21 mouse cellular contexts compared by ENCODE assay signal in the genomic region with DNA sequence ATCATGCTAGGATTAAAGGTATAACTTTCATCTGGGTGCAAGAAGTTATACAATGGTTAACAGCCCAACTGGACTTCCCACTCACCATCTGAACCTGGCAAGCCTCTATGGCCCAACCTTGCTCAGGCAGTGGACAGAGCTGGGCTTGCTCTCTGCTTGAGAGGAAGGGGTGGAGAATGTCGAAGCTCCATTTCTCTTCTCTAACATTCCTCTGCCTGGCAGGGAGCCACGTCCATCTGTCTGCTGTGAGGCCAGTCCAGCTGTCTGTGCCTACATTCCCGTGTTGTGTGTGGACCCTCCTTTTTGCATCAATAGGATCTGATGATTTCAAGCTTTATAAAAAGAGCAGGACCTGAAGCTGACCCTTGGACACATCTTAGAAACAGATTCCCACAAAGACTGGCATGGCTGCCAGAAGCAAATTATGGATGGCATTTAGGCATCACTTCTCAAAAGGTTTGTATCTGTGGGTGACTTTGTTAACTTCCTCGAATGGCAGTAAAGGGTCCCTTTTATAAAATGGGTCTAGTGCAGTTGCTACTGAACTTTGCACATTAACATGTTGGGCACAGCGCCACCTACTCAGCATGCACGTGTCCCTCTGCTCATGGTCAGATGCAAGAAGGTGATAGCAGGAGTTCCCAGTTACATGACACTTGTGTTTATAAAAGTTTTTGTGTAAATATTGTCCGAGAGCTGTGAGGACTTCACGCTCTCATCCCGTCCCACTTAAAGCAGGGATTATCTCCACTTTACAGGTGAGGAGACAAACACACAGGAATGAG. TPM values are rescaled to one million over a fixed set of nuclear protein-coding genes. Genes with fewer than 3 reads are reported as not detected.
DNase-seq lines count a peak whose midpoint lies in the region; ATAC-seq lines count a peak whose summit lies in the region.
"Had no signal": no experiment of that assay in that cellular context is flagged by ENCODE, and none has a peak within 500 bp of the region (broad histone marks: within the 10 kb centered on the region; RNA-seq: fewer than 3 reads in every experiment).

No protein-coding gene starts in this region.

- H3K27me3 ChIP-seq in kidney, embryonic 15.5 days = no peaks in the 10 kb centered on the region
- H3K27me3 ChIP-seq: megakaryocyte, embryonic 14.5 days had no signal

- H3K4me2 ChIP-seq in kidney, embryonic 15.5 days = no peak overlapping the region
- H3K4me2 ChIP-seq: embryonic facial prominence, embryonic 13.5 days had no signal

- no peaks in the 10 kb centered on the region for H3K36me3 ChIP-seq in kidney, embryonic 15.5 days
- H3K36me3 ChIP-seq: embryonic facial prominence, embryonic 13.5 days; heart, embryonic 10.5 days had no signal

- no peak overlapping the region for H3K27ac ChIP-seq in kidney, embryonic 15.5 days
- H3K27ac ChIP-seq: embryonic facial prominence, embryonic 13.5 days; gastrocnemius, adult 2 months; heart, embryonic 10.5 days had no signal

- H3K4me1 ChIP-seq in kidney, embryonic 15.5 days = 0 out of 2 replicates have a peak, but pooled peaks cover 10% of the 10 kb centered on the region
- H3K4me1 ChIP-seq: megakaryocyte, embryonic 14.5 days had no signal

- DNase-seq in cerebellum, postnatal 10 days = peak; percentile 45 to 61
- DNase-seq in cerebellum, adult 11 months = no peak
- peak; percentile 31 for DNase-seq in kidney, adult 9 months
- peak; percentile 27 for DNase-seq in retina, postnatal 1 day
- no peak for DNase-seq in retina, embryonic 14.5 days (ENCODE audit: low spot score)
- DNase-seq in heart, postnatal 4 days = no peak
- no peak for DNase-seq in MN1 (ENCODE audit: low spot score)
- DNase-seq: adrenal gland, postnatal 14 days; cerebellum, adult 2 months; gastrocnemius, adult 2 months; heart, postnatal 10 days; layer of hippocampus, adult 9-11 months; liver, postnatal 0 days; spleen, adult 18-20 months had no signal

- H3K9ac ChIP-seq in kidney, embryonic 15.5 days = no peak overlapping the region
- H3K9ac ChIP-seq: embryonic facial prominence, embryonic 13.5 days; liver, postnatal 0 days had no signal

- 67% methylated on average over 9 of the region's 9 CpGs for WGBS in kidney, embryonic 15.5 days

- H3K9me3 ChIP-seq in kidney, embryonic 15.5 days (replicated peaks) = no peaks in the 10 kb centered on the region
- H3K9me3 ChIP-seq: embryonic facial prominence, embryonic 13.5 days; heart, embryonic 10.5 days; megakaryocyte, embryonic 14.5 days had no signal

- ATAC-seq in kidney, embryonic 15.5 days (replicated peaks; ENCODE audit: low FRiP score) = no peak
- ATAC-seq: forebrain, embryonic 16.5 days; hindbrain, embryonic 16.5 days; liver, postnatal 0 days; midbrain, embryonic 16.5 days had no signal

- H3K4me3 ChIP-seq in kidney, embryonic 15.5 days (replicated peaks) = no peak overlapping the region
- H3K4me3 ChIP-seq: embryonic facial prominence, embryonic 13.5 days; gastrocnemius, adult 2 months; heart, embryonic 10.5 days; megakaryocyte, embryonic 14.5 days had no signal

RNA-seq across cellular contexts. Expression of gene Lmo4, which starts 20.6 kb away (rescaled TPM):
- polyA plus RNA-seq in kidney, embryonic 15.5 days (2015; fragmentation: Nextera tagmentation; extraction: Ambion mirVana) = 58.6 and 62.0 TPM in 2 replicates
- total RNA-seq in heart, postnatal 4 days (2021) = 10 to 100 TPM; 46.8 to 51.0 TPM

Comparison
In these comparisons a context has a peak if more than half of its experiments do, and no peak if none do; other contexts are left out.
1. DNase-seq: peak in cerebellum, postnatal 10 days (2 of 2), kidney, adult 9 months (single experiment) and retina, postnatal 1 day (single experiment); none in cerebellum, adult 11 months (single experiment), retina, embryonic 14.5 days (single experiment), heart, postnatal 4 days (single experiment) and MN1 (single experiment).